Mouse (Mus musculus): ENCODE data around the gene Drg1. TPM values are rescaled to one million over a fixed set of nuclear protein-coding genes. Genes with fewer than 3 reads are reported as not detected.
A peak's percentile ranks its signal among the peaks of the same experiment; 100 is the strongest.

Gene Drg1
- polyA plus RNA-seq, 1 experiment from 2014 or later, result 249 TPM

GRCm38 (mm10) chr11:3302385-3302784, 36.2 kb upstream of the Drg1 start:
- Histone ChIP-seq H3K27ac (ENCODE audit: low read length) (no peak overlapping the region), H3K9ac (replicated peaks; ENCODE audit: low read length) (no peak overlapping the region), H3K4me3 (ENCODE audit: low read length) (no peak overlapping the region), H3K4me1 (ENCODE audit: insufficient read depth, low read length) (peaks cover 3% of the 10 kb centered on the region; the same call in 1 of the 2 replicates), H3K9me3 (ENCODE audit: low read length) (no peaks in the 10 kb centered on the region), H3K36me3 (ENCODE audit: insufficient read depth, low read length) (peaks cover 89% of the 10 kb centered on the region), H3K4me2 (replicated peaks; ENCODE audit: low read depth, low read length) (no peak overlapping the region), H3K27me3 (ENCODE audit: insufficient read depth, low read length) (no peaks in the 10 kb centered on the region)
- 90% methylated on average over 4 of the region's 4 CpGs for WGBS
- ATAC-seq (ENCODE audit: low FRiP score, low TSS enrichment), result no peak

- no peak for ATAC-seq (ENCODE audit: low FRiP score, low TSS enrichment)
Measured at GRCm38 (mm10) chr11:3301075-3301474, 34.9 kb upstream of the Drg1 start.

GRCm38 (mm10) chr11:3298813-3299185, 32.6 kb upstream of the Drg1 start:
- no peak overlapping the region for H3K4me3 ChIP-seq (ENCODE audit: low read length)
- H3K36me3 ChIP-seq (ENCODE audit: insufficient read depth, low read length), result peaks cover 89% of the 10 kb centered on the region
- no peak overlapping the region for H3K4me2 ChIP-seq (replicated peaks; ENCODE audit: low read depth, low read length)
- no peak overlapping the region for H3K27ac ChIP-seq (ENCODE audit: low read length)
- H3K4me1 ChIP-seq (ENCODE audit: insufficient read depth, low read length), result peaks cover 22% of the 10 kb centered on the region
- no peak for ATAC-seq (ENCODE audit: low FRiP score, low TSS enrichment)
- 92% methylated on average over 14 of the region's 14 CpGs for WGBS
- no peaks in the 10 kb centered on the region for H3K9me3 ChIP-seq (ENCODE audit: low read length)
- H3K9ac ChIP-seq (replicated peaks; ENCODE audit: low read length), result no peak overlapping the region
- H3K27me3 ChIP-seq (ENCODE audit: insufficient read depth, low read length), result no peaks in the 10 kb centered on the region

More at GRCm38 (mm10) chr11:3301075-3301474, 34.9 kb upstream of the Drg1 start:
- Histone ChIP-seq H3K4me2 (replicated peaks; ENCODE audit: low read depth, low read length) (no peak overlapping the region), H3K27ac (ENCODE audit: low read length) (no peak overlapping the region), H3K36me3 (ENCODE audit: insufficient read depth, low read length) (peaks cover 89% of the 10 kb centered on the region), H3K4me1 (ENCODE audit: insufficient read depth, low read length) (peaks cover 6% of the 10 kb centered on the region; the same call in 1 of the 2 replicates), H3K4me3 (ENCODE audit: low read length) (no peak overlapping the region), H3K9me3 (ENCODE audit: low read length) (no peaks in the 10 kb centered on the region), H3K27me3 (ENCODE audit: insufficient read depth, low read length) (no peaks in the 10 kb centered on the region), H3K9ac (replicated peaks; ENCODE audit: low read length) (no peak overlapping the region)
- WGBS, result 97% methylated on average over 5 of the region's 5 CpGs

GRCm38 (mm10) chr11:3297871-3298812, 31.9 kb upstream of the Drg1 start:
- H3K4me1 ChIP-seq (ENCODE audit: insufficient read depth, low read length), result peaks cover 28% of the 10 kb centered on the region
- no peaks in the 10 kb centered on the region for H3K27me3 ChIP-seq (ENCODE audit: insufficient read depth, low read length)
- H3K4me2 ChIP-seq (replicated peaks; ENCODE audit: low read depth, low read length), result no peak overlapping the region
- no peaks in the 10 kb centered on the region for H3K9me3 ChIP-seq (ENCODE audit: low read length)
- no peak overlapping the region for H3K9ac ChIP-seq (replicated peaks; ENCODE audit: low read length)
- H3K36me3 ChIP-seq (ENCODE audit: insufficient read depth, low read length), result peaks cover 95% of the 10 kb centered on the region
- H3K4me3 ChIP-seq (ENCODE audit: low read length), result no peak overlapping the region
- no peak overlapping the region for H3K27ac ChIP-seq (ENCODE audit: low read length)
- WGBS, result 83% methylated on average over 10 of the region's 10 CpGs
- ATAC-seq (ENCODE audit: low FRiP score, low TSS enrichment), result no peak

GRCm38 (mm10) chr11:3296056-3296455, 29.8 kb upstream of the Drg1 start:
- WGBS, result 68% methylated on average over 5 of the region's 5 CpGs
- Histone ChIP-seq H3K4me3 (ENCODE audit: low read length) (no peak overlapping the region), H3K9ac (replicated peaks; ENCODE audit: low read length) (no peak overlapping the region), H3K27ac (ENCODE audit: low read length) (no peak overlapping the region), H3K36me3 (ENCODE audit: insufficient read depth, low read length) (peaks cover 80% of the 10 kb centered on the region), H3K4me2 (replicated peaks; ENCODE audit: low read depth, low read length) (no peak overlapping the region), H3K9me3 (ENCODE audit: low read length) (no peaks in the 10 kb centered on the region), H3K4me1 (ENCODE audit: insufficient read depth, low read length) (peaks cover 38% of the 10 kb centered on the region), H3K27me3 (ENCODE audit: insufficient read depth, low read length) (no peaks in the 10 kb centered on the region)
- ATAC-seq (ENCODE audit: low FRiP score, low TSS enrichment), result no peak

- Histone ChIP-seq H3K4me2 (replicated peaks; ENCODE audit: low read depth, low read length) (0 out of 2 replicates have a peak overlapping the region, but pooled peaks have one; percentile 98), H3K36me3 (ENCODE audit: insufficient read depth, low read length) (peaks cover 68% of the 10 kb centered on the region), H3K27ac (ENCODE audit: low read length) (no peak overlapping the region), H3K4me3 (ENCODE audit: low read length) (no peak overlapping the region), H3K27me3 (ENCODE audit: insufficient read depth, low read length) (no peaks in the 10 kb centered on the region), H3K4me1 (ENCODE audit: insufficient read depth, low read length) (peaks cover 38% of the 10 kb centered on the region), H3K9me3 (ENCODE audit: low read length) (no peaks in the 10 kb centered on the region), H3K9ac (replicated peaks; ENCODE audit: low read length) (peak overlapping the region; percentile 97; the same call in 1 of the 2 replicates)
- WGBS, result 82% methylated on average over 2 of the region's 2 CpGs
- ATAC-seq (ENCODE audit: low FRiP score, low TSS enrichment), result no peak
Measured at GRCm38 (mm10) chr11:3294641-3295040, 28.4 kb upstream of the Drg1 start.

- peaks cover 38% of the 10 kb centered on the region for H3K4me1 ChIP-seq (ENCODE audit: insufficient read depth, low read length)
- peak overlapping the region; percentile 100 for H3K27ac ChIP-seq (ENCODE audit: low read length)
- ATAC-seq (ENCODE audit: low FRiP score, low TSS enrichment), result no peak
- H3K9ac ChIP-seq (replicated peaks; ENCODE audit: low read length), result peak overlapping the region; percentile 97
- peak overlapping the region; percentile 98 for H3K4me2 ChIP-seq (replicated peaks; ENCODE audit: low read depth, low read length)
- H3K4me3 ChIP-seq (ENCODE audit: low read length), result peak overlapping the region; percentile 75
- peaks cover 55% of the 10 kb centered on the region for H3K36me3 ChIP-seq (ENCODE audit: insufficient read depth, low read length)
- H3K27me3 ChIP-seq (ENCODE audit: insufficient read depth, low read length), result no peaks in the 10 kb centered on the region
- 33% methylated on average over 4 of the region's 4 CpGs for WGBS
- no peaks in the 10 kb centered on the region for H3K9me3 ChIP-seq (ENCODE audit: low read length)
Measured at GRCm38 (mm10) chr11:3293361-3293760, 27.1 kb upstream of the Drg1 start.

GRCm38 (mm10) chr11:3292711-3293249, 26.6 kb upstream of the Drg1 start:
- peaks cover 49% of the 10 kb centered on the region for H3K36me3 ChIP-seq (ENCODE audit: insufficient read depth, low read length)
- peak overlapping the region; percentile 98 for H3K4me2 ChIP-seq (replicated peaks; ENCODE audit: low read depth, low read length)
- no peaks in the 10 kb centered on the region for H3K9me3 ChIP-seq (ENCODE audit: low read length)
- peak overlapping the region; percentile 75 for H3K4me3 ChIP-seq (ENCODE audit: low read length)
- H3K27me3 ChIP-seq (ENCODE audit: insufficient read depth, low read length), result no peaks in the 10 kb centered on the region
- H3K9ac ChIP-seq (replicated peaks; ENCODE audit: low read length), result peak overlapping the region; percentile 97
- peak overlapping the region; percentile 100 for H3K27ac ChIP-seq (ENCODE audit: low read length)
- peaks cover 39% of the 10 kb centered on the region for H3K4me1 ChIP-seq (ENCODE audit: insufficient read depth, low read length)
- peak; percentile 12; the same call in 1 of the 2 replicates for ATAC-seq (ENCODE audit: low FRiP score, low TSS enrichment)
- WGBS, result 2% methylated on average over 8 of the region's 8 CpGs

GRCm38 (mm10) chr11:3292062-3292421, 25.8 kb upstream of the Drg1 start:
- peak overlapping the region; percentile 75 for H3K4me3 ChIP-seq (ENCODE audit: low read length)
- H3K27ac ChIP-seq (ENCODE audit: low read length), result peak overlapping the region; percentile 100
- peak; percentile 37 for ATAC-seq (ENCODE audit: low FRiP score, low TSS enrichment)
- H3K4me1 ChIP-seq (ENCODE audit: insufficient read depth, low read length), result peaks cover 39% of the 10 kb centered on the region
- no peaks in the 10 kb centered on the region for H3K9me3 ChIP-seq (ENCODE audit: low read length)
- H3K4me2 ChIP-seq (replicated peaks; ENCODE audit: low read depth, low read length), result peak overlapping the region; percentile 98
- H3K36me3 ChIP-seq (ENCODE audit: insufficient read depth, low read length), result peaks cover 42% of the 10 kb centered on the region
- H3K27me3 ChIP-seq (ENCODE audit: insufficient read depth, low read length), result no peaks in the 10 kb centered on the region
- H3K9ac ChIP-seq (replicated peaks; ENCODE audit: low read length), result peak overlapping the region; percentile 97
- 0% methylated on average over 8 of the region's 8 CpGs for WGBS
